In genomic region chr11:80301316-80302045, GRCm38 (mm10) we compare ENCODE assay signal across 7 mouse cellular contexts. TPM values are rescaled to one million over a fixed set of nuclear protein-coding genes. Genes with fewer than 3 reads are reported as not detected.
A peak's percentile ranks its signal among the peaks of the same experiment; 100 is the strongest.
DNase-seq lines count a peak whose midpoint lies in the region; ATAC-seq and TF ChIP-seq lines count a peak whose summit lies in the region.

No protein-coding gene starts in this region.

- no peak for TF ChIP-seq CTCF in bone marrow, adult 2 months (IDR thresholded peaks at IDR 0.05; ENCODE audit: control insufficient read depth, insufficient read depth, low read length)

- H3K4me3 ChIP-seq in bone marrow, adult 2 months (replicated peaks; ENCODE audit: control insufficient read depth, low read depth, low read length): peak overlapping the region; percentile 25
- peak overlapping the region; percentile 70 for H3K4me3 ChIP-seq in forebrain, embryonic 11.5 days (ENCODE audit: low read depth, low read length)
- peak overlapping the region; percentile 89 for H3K4me3 ChIP-seq in megakaryocyte, embryonic 14.5 days (replicated peaks)

- peak overlapping the region; percentile 75 for H3K9ac ChIP-seq in forebrain, embryonic 11.5 days (ENCODE audit: low read length)

- under 1% methylated on average over 53 of the region's 53 CpGs for WGBS in bone marrow, adult 2 months
- WGBS in forebrain, embryonic 11.5 days: under 1% methylated on average over 47 of the region's 53 CpGs

- peak; percentile 72 for DNase-seq in Muller cell, postnatal 12 days (ENCODE audit: inconsistent ontology term)
- DNase-seq in forebrain, embryonic 11.5 days (ENCODE audit: low spot score): peak; percentile 81
- DNase-seq in heart, postnatal 14 days: peak; percentile 66 to 77
- DNase-seq in layer of hippocampus, postnatal 14 days (ENCODE audit: low spot score in 2 of 2): peak; percentile 59 to 64
- DNase-seq in skeletal muscle tissue, adult 2 months (ENCODE audit: low read depth, low spot score): peak; percentile 26

- intact Hi-C loops in heart, postnatal 14 days (cut with DNase I): no loop called here

- TF ChIP-seq POLR2A in bone marrow, adult 2 months (IDR thresholded peaks at IDR 0.05; ENCODE audit: borderline replicate concordance, control insufficient read depth, low read depth, low read length): no peak

- H3K9me3 ChIP-seq in forebrain, embryonic 11.5 days (ENCODE audit: control insufficient read depth, low read length): no peaks in the 10 kb centered on the region
- peaks cover 32% of the 10 kb centered on the region for H3K9me3 ChIP-seq in megakaryocyte, embryonic 14.5 days

- H3K27ac ChIP-seq in bone marrow, adult 2 months (ENCODE audit: control insufficient read depth, insufficient read depth, low read depth, low read length, poor library complexity): no peak overlapping the region
- peak overlapping the region; percentile 53 for H3K27ac ChIP-seq in forebrain, embryonic 11.5 days (ENCODE audit: low read depth, low read length)

- peak overlapping the region; percentile 96 for H3K4me2 ChIP-seq in forebrain, embryonic 11.5 days (ENCODE audit: low read depth, low read length, severe bottlenecking)

- no peaks in the 10 kb centered on the region for H3K36me3 ChIP-seq in forebrain, embryonic 11.5 days (ENCODE audit: control insufficient read depth, insufficient read depth, low read length)
- no peaks in the 10 kb centered on the region for H3K36me3 ChIP-seq in megakaryocyte, embryonic 14.5 days (replicated peaks; ENCODE audit: low read length)

- no peaks in the 10 kb centered on the region; the same call in 1 of the 2 replicates for H3K4me1 ChIP-seq in bone marrow, adult 2 months (ENCODE audit: control insufficient read depth, insufficient read depth, low read length)
- peaks cover 4% of the 10 kb centered on the region; the same call in 1 of the 2 replicates for H3K4me1 ChIP-seq in forebrain, embryonic 11.5 days (replicated peaks; ENCODE audit: control insufficient read depth, insufficient read depth, low read length)
- H3K4me1 ChIP-seq in megakaryocyte, embryonic 14.5 days: peaks cover 32% of the 10 kb centered on the region

- peak; percentile 60 for ATAC-seq in forebrain, embryonic 11.5 days (replicated peaks; ENCODE audit: low FRiP score)

- H3K27me3 ChIP-seq in forebrain, embryonic 11.5 days (ENCODE audit: control insufficient read depth, insufficient read depth, low read length): peaks cover 11% of the 10 kb centered on the region; the same call in 1 of the 2 replicates
- H3K27me3 ChIP-seq in megakaryocyte, embryonic 14.5 days (replicated peaks): peaks cover 90% of the 10 kb centered on the region

RNA-seq across cellular contexts. Expression of gene Rhbdl3, which starts 0.8 kb away (rescaled TPM):
- 0.52 TPM in 1 of 2 replicates, not detected in the other for polyA plus RNA-seq in bone marrow, adult 2 months (2011; ENCODE audit: insufficient read depth, insufficient read length, low replicate concordance, missing spikeins)
- polyA plus RNA-seq in forebrain, embryonic 11.5 days (2014; fragmentation: Nextera tagmentation; extraction: Ambion mirVana): 9.0 and 10.8 TPM in 2 replicates
- 1 to 10 TPM; 3.8 to 5.3 TPM for total RNA-seq in heart, postnatal 14 days (2021)
- total RNA-seq in layer of hippocampus, postnatal 14 days (2021): 10 to 100 TPM; 28.0 to 28.9 TPM
- 3.2 and 5.6 TPM in 2 replicates for polyA plus RNA-seq in megakaryocyte, embryonic 14.5 days (2012; ENCODE audit: insufficient read depth, low replicate concordance)

Comparison
In these comparisons a context has a peak if more than half of its experiments do, and no peak if none do; other contexts are left out.
1. DNase-seq: peak in every context shown above with its lines; median percentile 81 in forebrain, embryonic 11.5 days; 72 in Muller cell, postnatal 12 days; 72 in heart, postnatal 14 days; 62 in layer of hippocampus, postnatal 14 days; 26 in skeletal muscle tissue, adult 2 months.
2. H3K4me3 ChIP-seq: peak in every context shown above with its lines; median percentile 89 in megakaryocyte, embryonic 14.5 days; 70 in forebrain, embryonic 11.5 days; 25 in bone marrow, adult 2 months.